Mouse (Mus musculus): ENCODE results near the gene Cdcp2. TPM values are rescaled to one million over a fixed set of nuclear protein-coding genes. Genes with fewer than 3 reads are reported as not detected.

The Cdcp2 gene
- polyA plus RNA-seq, 1 experiment from 2014 or later: 0.16 TPM

- H3K27me3 ChIP-seq: no peaks in the 10 kb centered on the region
- H3K9ac ChIP-seq: no peak overlapping the region
- H3K4me1 ChIP-seq (replicated peaks): 0 out of 2 replicates have a peak, but pooled peaks cover 6% of the 10 kb centered on the region
- ATAC-seq (ENCODE audit: low FRiP score, low read depth): peak; percentile 43; the same call in 1 of the 2 replicates
- H3K9me3 ChIP-seq: no peaks in the 10 kb centered on the region
- no peak overlapping the region for H3K4me3 ChIP-seq
- H3K36me3 ChIP-seq: no peaks in the 10 kb centered on the region
- no peak overlapping the region for H3K27ac ChIP-seq (replicated peaks)
- H3K4me2 ChIP-seq: no peak overlapping the region
- WGBS: 38% methylated on average over 12 of the region's 12 CpGs
Measured at GRCm38 (mm10) chr4:107121165-107121943, 24.7 kb downstream of the Cdcp2 start.

- Histone ChIP-seq H3K27ac (replicated peaks) (no peak overlapping the region), H3K9me3 (no peaks in the 10 kb centered on the region), H3K4me3 (no peak overlapping the region), H3K27me3 (no peaks in the 10 kb centered on the region), H3K4me2 (no peak overlapping the region), H3K36me3 (no peaks in the 10 kb centered on the region), H3K9ac (no peak overlapping the region), H3K4me1 (replicated peaks) (peaks cover 18% of the 10 kb centered on the region)
- no peak for ATAC-seq (ENCODE audit: low FRiP score, low read depth)
- WGBS: 75% methylated on average over 7 of the region's 7 CpGs
Measured at GRCm38 (mm10) chr4:107124376-107124775, 27.7 kb downstream of the Cdcp2 start.

- Histone ChIP-seq H3K9me3 (no peaks in the 10 kb centered on the region), H3K4me1 (replicated peaks) (peaks cover 18% of the 10 kb centered on the region), H3K9ac (no peak overlapping the region), H3K4me3 (no peak overlapping the region), H3K4me2 (no peak overlapping the region), H3K27ac (replicated peaks) (no peak overlapping the region), H3K36me3 (no peaks in the 10 kb centered on the region), H3K27me3 (no peaks in the 10 kb centered on the region)
- no peak for ATAC-seq (ENCODE audit: low FRiP score, low read depth)
- 48% methylated on average over 5 of the region's 5 CpGs for WGBS
Measured at GRCm38 (mm10) chr4:107125101-107125500, 28.4 kb downstream of the Cdcp2 start.

- no peak overlapping the region for H3K9ac ChIP-seq
- H3K4me2 ChIP-seq: no peak overlapping the region
- no peaks in the 10 kb centered on the region for H3K9me3 ChIP-seq
- H3K27ac ChIP-seq (replicated peaks): no peak overlapping the region
- H3K27me3 ChIP-seq: no peaks in the 10 kb centered on the region
- no peaks in the 10 kb centered on the region for H3K36me3 ChIP-seq
- no peak for ATAC-seq (ENCODE audit: low FRiP score, low read depth)
- H3K4me1 ChIP-seq (replicated peaks): peaks cover 28% of the 10 kb centered on the region
- no peak overlapping the region for H3K4me3 ChIP-seq
- 27% methylated on average over 10 of the region's 10 CpGs for WGBS
Measured at GRCm38 (mm10) chr4:107126389-107126788, 29.7 kb downstream of the Cdcp2 start.

GRCm38 (mm10) chr4:107126891-107127524 is 30.3 kb downstream of the Cdcp2 start:
- 40% methylated on average over 13 of the region's 13 CpGs for WGBS
- ATAC-seq (ENCODE audit: low FRiP score, low read depth): no peak
- Histone ChIP-seq H3K27me3 (no peaks in the 10 kb centered on the region), H3K36me3 (no peaks in the 10 kb centered on the region), H3K4me3 (no peak overlapping the region), H3K4me2 (no peak overlapping the region), H3K4me1 (replicated peaks) (peaks cover 28% of the 10 kb centered on the region), H3K9me3 (no peaks in the 10 kb centered on the region), H3K9ac (no peak overlapping the region), H3K27ac (replicated peaks) (no peak overlapping the region)

- Histone ChIP-seq H3K4me2 (no peak overlapping the region), H3K27me3 (no peaks in the 10 kb centered on the region), H3K9me3 (no peaks in the 10 kb centered on the region), H3K36me3 (no peaks in the 10 kb centered on the region), H3K27ac (replicated peaks) (no peak overlapping the region), H3K4me1 (replicated peaks) (peaks cover 28% of the 10 kb centered on the region), H3K9ac (no peak overlapping the region), H3K4me3 (no peak overlapping the region)
- peak; percentile 42; the same call in 1 of the 2 replicates for ATAC-seq (ENCODE audit: low FRiP score, low read depth)
- 23% methylated on average over 13 of the region's 13 CpGs for WGBS
Measured at GRCm38 (mm10) chr4:107127901-107128669, 31.4 kb downstream of the Cdcp2 start.

GRCm38 (mm10) chr4:107129373-107129772 is 32.7 kb downstream of the Cdcp2 start:
- Histone ChIP-seq H3K4me3 (no peak overlapping the region), H3K36me3 (no peaks in the 10 kb centered on the region), H3K4me1 (replicated peaks) (peaks cover 24% of the 10 kb centered on the region), H3K9ac (no peak overlapping the region), H3K9me3 (no peaks in the 10 kb centered on the region), H3K27ac (replicated peaks) (no peak overlapping the region), H3K27me3 (no peaks in the 10 kb centered on the region), H3K4me2 (no peak overlapping the region)
- 72% methylated on average over 8 of the region's 8 CpGs for WGBS
- no peak for ATAC-seq (ENCODE audit: low FRiP score, low read depth)

GRCm38 (mm10) chr4:107130534-107130933 is 33.8 kb downstream of the Cdcp2 start:
- H3K36me3 ChIP-seq: no peaks in the 10 kb centered on the region
- H3K4me3 ChIP-seq: no peak overlapping the region
- 25% methylated on average over 9 of the region's 9 CpGs for WGBS
- peaks cover 29% of the 10 kb centered on the region for H3K4me1 ChIP-seq (replicated peaks)
- H3K9me3 ChIP-seq: no peaks in the 10 kb centered on the region
- no peak overlapping the region for H3K27ac ChIP-seq (replicated peaks)
- H3K9ac ChIP-seq: no peak overlapping the region
- H3K4me2 ChIP-seq: no peak overlapping the region
- ATAC-seq (ENCODE audit: low FRiP score, low read depth): no peak
- no peaks in the 10 kb centered on the region for H3K27me3 ChIP-seq

GRCm38 (mm10) chr4:107134891-107135290 is 38.2 kb downstream of the Cdcp2 start:
- no peaks in the 10 kb centered on the region for H3K36me3 ChIP-seq
- no peak for ATAC-seq (ENCODE audit: low FRiP score, low read depth)
- H3K27me3 ChIP-seq: no peaks in the 10 kb centered on the region
- H3K27ac ChIP-seq (replicated peaks): no peak overlapping the region
- no peak overlapping the region for H3K9ac ChIP-seq
- no peaks in the 10 kb centered on the region for H3K9me3 ChIP-seq
- 88% methylated on average over 3 of the region's 3 CpGs for WGBS
- H3K4me1 ChIP-seq (replicated peaks): peaks cover 47% of the 10 kb centered on the region
- H3K4me2 ChIP-seq: no peak overlapping the region
- H3K4me3 ChIP-seq: no peak overlapping the region

GRCm38 (mm10) chr4:107135663-107136062 is 39.0 kb downstream of the Cdcp2 start:
- no peak overlapping the region for H3K9ac ChIP-seq
- WGBS: 69% methylated on average over 5 of the region's 5 CpGs
- no peak for ATAC-seq (ENCODE audit: low FRiP score, low read depth)
- H3K4me3 ChIP-seq: no peak overlapping the region
- no peaks in the 10 kb centered on the region for H3K9me3 ChIP-seq
- no peaks in the 10 kb centered on the region for H3K27me3 ChIP-seq
- H3K36me3 ChIP-seq: no peaks in the 10 kb centered on the region
- H3K27ac ChIP-seq (replicated peaks): no peak overlapping the region
- peaks cover 49% of the 10 kb centered on the region for H3K4me1 ChIP-seq (replicated peaks)
- no peak overlapping the region for H3K4me2 ChIP-seq

- H3K4me2 ChIP-seq: no peak overlapping the region
- no peak overlapping the region for H3K4me3 ChIP-seq
- H3K27me3 ChIP-seq: no peaks in the 10 kb centered on the region
- H3K27ac ChIP-seq (replicated peaks): no peak overlapping the region
- ATAC-seq (ENCODE audit: low FRiP score, low read depth): no peak
- peaks cover 47% of the 10 kb centered on the region for H3K4me1 ChIP-seq (replicated peaks)
- H3K9me3 ChIP-seq: no peaks in the 10 kb centered on the region
- WGBS: 66% methylated on average over 3 of the region's 3 CpGs
- no peak overlapping the region for H3K9ac ChIP-seq
- no peaks in the 10 kb centered on the region for H3K36me3 ChIP-seq
Measured at GRCm38 (mm10) chr4:107136531-107136930, 39.8 kb downstream of the Cdcp2 start.
